Mouse (Mus musculus): ENCODE measurements around the gene Wbp1l.

DNA sequence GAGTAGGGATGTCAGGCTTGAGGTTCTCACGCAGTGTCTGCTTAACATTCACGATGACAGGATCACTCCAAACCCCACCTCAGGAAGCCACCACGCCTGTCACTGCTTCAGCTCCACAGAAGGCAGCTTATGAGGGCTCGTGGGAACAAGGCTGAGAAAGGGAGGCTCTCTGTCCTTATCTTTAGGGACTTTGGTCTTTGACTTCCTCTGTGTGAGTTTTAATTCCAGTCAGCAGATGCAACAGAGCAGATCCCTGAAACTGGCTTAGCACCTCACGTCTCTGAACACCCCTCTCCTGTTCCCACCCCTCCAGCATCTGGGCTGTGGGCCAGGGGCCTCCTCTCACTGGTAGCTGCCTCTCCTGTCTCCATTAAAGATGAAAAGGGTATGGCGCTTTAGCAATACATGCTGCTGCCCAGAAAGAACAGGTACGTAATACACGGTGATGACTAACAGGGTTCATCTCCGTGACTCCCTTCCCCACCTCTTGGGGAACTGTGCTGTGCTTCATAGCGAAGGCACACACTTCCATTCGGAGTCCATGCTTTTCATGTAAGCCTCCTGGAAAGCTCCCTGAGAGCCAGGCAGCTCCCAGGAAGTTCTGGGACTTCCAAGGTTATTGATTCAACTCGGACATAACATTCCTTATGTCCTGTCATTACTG lies 81.0 kb downstream of the Wbp1l start:
- TF ChIP-seq POLR2A (IDR thresholded peaks at IDR 0.05; ENCODE audit: low read depth, low read length) (no peak), CTCF (IDR thresholded peaks at IDR 0.05; ENCODE audit: borderline replicate concordance, insufficient read depth, low read length) (no peak)

Data from embryonic fibroblast, embryonic 13.5 days (primary cell).